Mouse (Mus musculus) hindbrain, embryonic 13.5 days (tissue): ENCODE data around the gene Phactr3. TPM values are rescaled to one million over a fixed set of nuclear protein-coding genes. Genes with fewer than 3 reads are reported as not detected.
A peak's percentile ranks its signal among the peaks of the same experiment; 100 is the strongest.
"Not testable (repeated sequence)": the region's sequence is repeated elsewhere in the genome, so short reads cannot be mapped to it uniquely, and the experiment has no call there.

Experiments used
- ATAC-seq: fragments of 200-750 bp; cut with Nextera tagmentation; 2 replicates; pipeline ENCODE4 v1.8.0; 2017; ENCODE audit warnings: moderate TSS enrichment; ENCODE audit not compliant: low FRiP score
- H3K27ac ChIP-seq: fragments of 300-500 bp; sonication (generic); 2 replicates; pipeline ENCODE4 v1.5.1; 2015; ENCODE audit warnings: inconsistent platforms, mild to moderate bottlenecking, moderate library complexity
- H3K27me3 ChIP-seq: fragments of 300-500 bp; sonication (generic); 2 replicates; pipeline ENCODE4 v1.6.1; 2015; ENCODE audit warnings: mild to moderate bottlenecking, inconsistent platforms
- H3K36me3 ChIP-seq: fragments of 300-500 bp; sonication (generic); 2 replicates; pipeline ENCODE4 v1.6.1; 2015; ENCODE audit warnings: mild to moderate bottlenecking, inconsistent platforms
- H3K4me1 ChIP-seq: fragments of 300-500 bp; sonication (generic); replicated peaks from 2 replicates; pipeline ENCODE4 v1.6.1; 2015; ENCODE audit warnings: inconsistent platforms
- H3K4me2 ChIP-seq: fragments of 300-500 bp; sonication (generic); 2 replicates; pipeline ENCODE4 v1.6.1; 2015; ENCODE audit warnings: inconsistent platforms, mild to moderate bottlenecking, moderate library complexity
- H3K4me3 ChIP-seq: fragments of 300-500 bp; sonication (generic); 2 replicates; pipeline ENCODE4 v1.5.1; 2015; ENCODE audit warnings: mild to moderate bottlenecking, inconsistent platforms
- H3K9ac ChIP-seq: fragments of 300-500 bp; sonication (generic); 2 replicates; pipeline ENCODE4 v1.6.1; 2015; ENCODE audit warnings: mild to moderate bottlenecking, inconsistent platforms
- H3K9me3 ChIP-seq: fragments of 300-500 bp; sonication (generic); 2 replicates; pipeline ENCODE4 v1.6.1; 2016; ENCODE audit warnings: inconsistent platforms
- WGBS: fragments of 180-500 bp; shearing (Covaris S2); methylation state at CpG from one replicate; pipeline ENCODE4 v1.1.7; 2015; 5-methylcytosine and 5-hydroxymethylcytosine counted together
- polyA plus RNA-seq: library from polyadenylated mRNA; unstranded; fragments of >200 nt; fragmentation: Nextera tagmentation; extraction: Ambion mirVana; gene quantifications from 2 replicates; pipeline ENCODE4 v1.2.1, GENCODE M21; 2015

Gene Phactr3
- polyA plus RNA-seq, 1 experiment from 2014 or later: 42.1 TPM

GRCm38 (mm10) chr2:178326750-178327465 lies 208.1 kb downstream of the Phactr3 start:
- peak overlapping the region; percentile 69; the same call in 1 of the 2 replicates for H3K9ac ChIP-seq
- H3K9me3 ChIP-seq: no peaks in the 10 kb centered on the region
- H3K27me3 ChIP-seq: no peaks in the 10 kb centered on the region
- peak overlapping the region; percentile 52 for H3K4me2 ChIP-seq
- peak overlapping the region; percentile 91 for H3K27ac ChIP-seq
- peaks cover 32% of the 10 kb centered on the region for H3K4me1 ChIP-seq
- peaks cover 22% of the 10 kb centered on the region for H3K36me3 ChIP-seq
- 27% methylated on average over 5 of the region's 5 CpGs for WGBS
- H3K4me3 ChIP-seq: no peak overlapping the region
- ATAC-seq: peak; percentile 52

- H3K4me1 ChIP-seq: peaks cover 32% of the 10 kb centered on the region
- H3K27me3 ChIP-seq: no peaks in the 10 kb centered on the region
- H3K36me3 ChIP-seq: peaks cover 22% of the 10 kb centered on the region
- no peaks in the 10 kb centered on the region for H3K9me3 ChIP-seq
- peak overlapping the region; percentile 52 for H3K4me2 ChIP-seq
- H3K9ac ChIP-seq: peak overlapping the region; percentile 69
- ATAC-seq: peak; percentile 95
- 10% methylated on average over 12 of the region's 12 CpGs for WGBS
- H3K4me3 ChIP-seq: peak overlapping the region; percentile 30
- H3K27ac ChIP-seq: peak overlapping the region; percentile 91
These were observed 208.8 kb downstream of the Phactr3 start for GRCm38 (mm10) chr2:178327466-178328040.

- 88% methylated on average over 5 of the region's 5 CpGs for WGBS
- no peaks in the 10 kb centered on the region for H3K9me3 ChIP-seq
- 0 out of 2 replicates have a peak overlapping the region, but pooled peaks have one; percentile 30 for H3K4me3 ChIP-seq
These were observed 210.8 kb downstream of the Phactr3 start for GRCm38 (mm10) chr2:178329551-178329950.

GRCm38 (mm10) chr2:178329986-178330385 lies 211.2 kb downstream of the Phactr3 start:
- Histone ChIP-seq H3K27ac (no peak overlapping the region), H3K9me3 (no peaks in the 10 kb centered on the region), H3K27me3 (no peaks in the 10 kb centered on the region), H3K36me3 (peaks cover 30% of the 10 kb centered on the region), H3K9ac (no peak overlapping the region), H3K4me1 (peaks cover 32% of the 10 kb centered on the region), H3K4me3 (no peak overlapping the region), H3K4me2 (peak overlapping the region; percentile 52)
- 59% methylated on average over 1 of the region's 1 CpGs for WGBS
- ATAC-seq: no peak

More at GRCm38 (mm10) chr2:178329551-178329950, 210.8 kb downstream of the Phactr3 start:
- Histone ChIP-seq H3K27me3 (no peaks in the 10 kb centered on the region), H3K4me1 (peaks cover 32% of the 10 kb centered on the region), H3K4me2 (peak overlapping the region; percentile 52), H3K27ac (no peak overlapping the region), H3K9ac (peak overlapping the region; percentile 24; the same call in 1 of the 2 replicates), H3K36me3 (peaks cover 34% of the 10 kb centered on the region)
- ATAC-seq: no peak

GRCm38 (mm10) chr2:178337878-178338277 lies 219.1 kb downstream of the Phactr3 start:
- H3K4me1 ChIP-seq: no peaks in the 10 kb centered on the region
- no peak overlapping the region for H3K4me2 ChIP-seq
- ATAC-seq: no peak
- H3K9me3 ChIP-seq: no peaks in the 10 kb centered on the region
- H3K36me3 ChIP-seq: peaks cover 16% of the 10 kb centered on the region
- no peak overlapping the region for H3K9ac ChIP-seq
- H3K27me3 ChIP-seq: peaks cover 4% of the 10 kb centered on the region; the same call in 1 of the 2 replicates
- no peak overlapping the region for H3K4me3 ChIP-seq
- no peak overlapping the region for H3K27ac ChIP-seq
- 37% methylated on average over 1 of the region's 1 CpGs for WGBS

- ATAC-seq: no peak
- WGBS: 3% methylated on average over 2 of the region's 2 CpGs
- peaks cover 5% of the 10 kb centered on the region; the same call in 1 of the 2 replicates for H3K36me3 ChIP-seq
These were observed 220.3 kb downstream of the Phactr3 start for GRCm38 (mm10) chr2:178339044-178339443.

GRCm38 (mm10) chr2:178342105-178342504 lies 223.3 kb downstream of the Phactr3 start:
- H3K27me3 ChIP-seq, ATAC-seq, H3K9me3 ChIP-seq, H3K36me3 ChIP-seq, H3K9ac ChIP-seq, H3K27ac ChIP-seq, H3K4me3 ChIP-seq, H3K4me2 ChIP-seq, H3K4me1 ChIP-seq: not testable (repeated sequence)

More at GRCm38 (mm10) chr2:178339044-178339443, 220.3 kb downstream of the Phactr3 start:
- Histone ChIP-seq H3K4me2 (no peak overlapping the region), H3K9ac (no peak overlapping the region), H3K4me3 (no peak overlapping the region), H3K27ac (no peak overlapping the region), H3K4me1 (no peaks in the 10 kb centered on the region), H3K9me3 (no peaks in the 10 kb centered on the region), H3K27me3 (peaks cover 7% of the 10 kb centered on the region; the same call in 1 of the 2 replicates)

GRCm38 (mm10) chr2:178342597-178342996 lies 223.8 kb downstream of the Phactr3 start:
- H3K4me1 ChIP-seq: no peaks in the 10 kb centered on the region
- ATAC-seq: no peak
- no peak overlapping the region for H3K4me2 ChIP-seq
- 85% methylated on average over 4 of the region's 4 CpGs for WGBS
- H3K4me3 ChIP-seq: no peak overlapping the region
- peaks cover 7% of the 10 kb centered on the region; the same call in 1 of the 2 replicates for H3K27me3 ChIP-seq
- H3K9me3 ChIP-seq: no peaks in the 10 kb centered on the region
- H3K36me3 ChIP-seq: no peaks in the 10 kb centered on the region
- no peak overlapping the region for H3K27ac ChIP-seq
- no peak overlapping the region for H3K9ac ChIP-seq

Other genes with a start within 250 kb of the Phactr3 start
- 2.5 and 2.9 TPM in 2 replicates for gene Gm14327, start 221.9 kb upstream of the Phactr3 start, polyA plus RNA-seq
- 0.55 and 0.62 TPM in 2 replicates for gene Zfp972, start 193.4 kb upstream of the Phactr3 start, polyA plus RNA-seq
- gene Gm14326, start 161.7 kb upstream of the Phactr3 start, polyA plus RNA-seq: 12.3 and 12.5 TPM in 2 replicates
- 9.3 and 9.8 TPM in 2 replicates for gene Zfp971, start 95.7 kb upstream of the Phactr3 start, polyA plus RNA-seq
- 12.0 and 14.3 TPM in 2 replicates for gene Zfp931, start 40.5 kb upstream of the Phactr3 start, polyA plus RNA-seq